Mouse (Mus musculus): ENCODE measurements at regions not wholly inside any gene's neighbourhood (a gene's known extent, or its start where the extent isn't known, plus 50 kb on each side); places are given as distances from the start of the nearest gene placed in this dataset.
A peak's percentile ranks its signal among the peaks of the same experiment; 100 is the strongest.

GRCm38 (mm10) chr5:64503514-64503913 lies 299.7 kb upstream of the Klf3 start:
- Histone ChIP-seq H3K79me2 (replicated peaks; ENCODE audit: control insufficient read depth, extremely low read depth, insufficient read depth, poor library complexity, severe bottlenecking) (no peaks in the 10 kb centered on the region), H3K9ac (ENCODE audit: insufficient read depth, low read depth) (no peak overlapping the region), H3K27me3 (replicated peaks) (peaks cover 2% of the 10 kb centered on the region), H3K36me3 (replicated peaks in 1 of 2; ENCODE audit: control insufficient read depth in 1 of 2, insufficient read depth in 1 of 2, low read length in 1 of 2) (no peaks in the 10 kb centered on the region), H3K4me3 (replicated peaks in 1 of 3; ENCODE audit: low read depth in 2 of 3, low read length in 2 of 3, poor library complexity in 1 of 3) (no peak overlapping the region), H3K4me2 (ENCODE audit: insufficient read depth, low read depth, poor library complexity, severe bottlenecking) (no peak overlapping the region), H3K27ac (ENCODE audit: insufficient read depth, low read depth) (no peak overlapping the region), H3K4me1 (ENCODE audit: control insufficient read depth in 1 of 2, insufficient read depth in 2 of 2) (peaks cover 3 to 26% of the 10 kb centered on the region in 2 experiments; a peak in 3 of 4 replicates), H3K9me3 (replicated peaks; ENCODE audit: low read length) (no peaks in the 10 kb centered on the region)
- in situ Hi-C loops (cut with MboI; ENCODE audit: low pct_ligation_motif_present, low pct_unique_long_range_greater_than_20kb, low sequenced_read_pairs) (loop anchor here (25.0 kb wide), 1 partner anchor 109 kb away; no protein-coding TSS in a partner anchor), dilution Hi-C loops (cut with MboI; ENCODE audit: extremely low pct_ligation_motif_present, extremely low pct_unique_long_range_greater_than_20kb, low sequenced_read_pairs) (no loop called here)
- no peak for TF ChIP-seq POLR2A (IDR thresholded peaks at IDR 0.05; ENCODE audit: low read depth, low read length)
- no peak for TF ChIP-seq MYC (IDR thresholded peaks at IDR 0.05; ENCODE audit: low read depth, low read length)
- no peak for TF ChIP-seq RAD21 (IDR thresholded peaks at IDR 0.05; ENCODE audit: low read depth, low read length)
- TF ChIP-seq BHLHE40 (IDR thresholded peaks at IDR 0.05; ENCODE audit: low read depth, low read length) = no peak
- TF ChIP-seq JUN (IDR thresholded peaks at IDR 0.05; ENCODE audit: insufficient read depth, low read depth, low read length) = no peak
- TF ChIP-seq PAX5 (IDR thresholded peaks at IDR 0.05; ENCODE audit: low read length) = no peak
- no peak for TF ChIP-seq SIN3A (IDR thresholded peaks at IDR 0.05; ENCODE audit: low read length)
- TF ChIP-seq MAFK (IDR thresholded peaks at IDR 0.05; ENCODE audit: insufficient replicate concordance, low read length) = no peak
- TF ChIP-seq SMC3 (IDR thresholded peaks at IDR 0.05; ENCODE audit: low read depth, low read length) = no peak
- DNase-seq (ENCODE audit: extremely low read depth) = no peak

- H3K9me3 ChIP-seq (replicated peaks; ENCODE audit: low read length) = no peaks in the 10 kb centered on the region
- H3K36me3 ChIP-seq (replicated peaks in 1 of 2; ENCODE audit: control insufficient read depth in 1 of 2, insufficient read depth in 1 of 2, low read length in 1 of 2) = no peaks in the 10 kb centered on the region
- H3K27ac ChIP-seq (ENCODE audit: insufficient read depth, low read depth) = no peak overlapping the region
- dilution Hi-C loops (cut with MboI; ENCODE audit: extremely low pct_ligation_motif_present, extremely low pct_unique_long_range_greater_than_20kb, low sequenced_read_pairs) = no loop called here
- no peak overlapping the region for H3K4me2 ChIP-seq (ENCODE audit: insufficient read depth, low read depth, poor library complexity, severe bottlenecking)
- in situ Hi-C loops (cut with MboI; ENCODE audit: low pct_ligation_motif_present, low pct_unique_long_range_greater_than_20kb, low sequenced_read_pairs) = loop anchor here (25.0 kb wide), 1 partner anchor 108 kb away; no protein-coding TSS in a partner anchor
- peaks cover 3 to 26% of the 10 kb centered on the region in 2 experiments; a peak in 3 of 4 replicates for H3K4me1 ChIP-seq (ENCODE audit: control insufficient read depth in 1 of 2, insufficient read depth in 2 of 2)
- DNase-seq (ENCODE audit: extremely low read depth) = no peak
- H3K27me3 ChIP-seq (replicated peaks) = peaks cover 2% of the 10 kb centered on the region
- H3K4me3 ChIP-seq (replicated peaks in 1 of 3; ENCODE audit: low read depth in 2 of 3, low read length in 2 of 3, poor library complexity in 1 of 3) = no peak overlapping the region
- no peak overlapping the region for H3K9ac ChIP-seq (ENCODE audit: insufficient read depth, low read depth)
- H3K79me2 ChIP-seq (replicated peaks; ENCODE audit: control insufficient read depth, extremely low read depth, insufficient read depth, poor library complexity, severe bottlenecking) = no peaks in the 10 kb centered on the region
- TF ChIP-seq TBP (conservative IDR thresholded peaks at IDR 0.05; ENCODE audit: low read depth, low read length) = no peak
These were observed 298.7 kb upstream of the Klf3 start for GRCm38 (mm10) chr5:64504507-64504906.

- DNase-seq (ENCODE audit: extremely low read depth) = peak; percentile 47
- Histone ChIP-seq H3K4me2 (ENCODE audit: insufficient read depth, low read depth, poor library complexity, severe bottlenecking) (peak overlapping the region; percentile 97), H3K36me3 (replicated peaks in 1 of 2; ENCODE audit: control insufficient read depth in 1 of 2, insufficient read depth in 1 of 2, low read length in 1 of 2) (no peaks in the 10 kb centered on the region), H3K4me1 (ENCODE audit: control insufficient read depth in 1 of 2, insufficient read depth in 2 of 2) (peaks cover 3 to 23% of the 10 kb centered on the region in 2 experiments; a peak in 3 of 4 replicates), H3K27ac (ENCODE audit: insufficient read depth, low read depth) (no peak overlapping the region), H3K79me2 (replicated peaks; ENCODE audit: control insufficient read depth, extremely low read depth, insufficient read depth, poor library complexity, severe bottlenecking) (no peaks in the 10 kb centered on the region), H3K27me3 (replicated peaks) (peaks cover 2% of the 10 kb centered on the region), H3K4me3 (replicated peaks in 1 of 3; ENCODE audit: low read depth in 2 of 3, low read length in 2 of 3, poor library complexity in 1 of 3) (peak overlapping the region; percentile 49 to 52 (median 49)), H3K9me3 (replicated peaks; ENCODE audit: low read length) (no peaks in the 10 kb centered on the region), H3K9ac (ENCODE audit: insufficient read depth, low read depth) (peak overlapping the region; percentile 73)
- in situ Hi-C loops (cut with MboI; ENCODE audit: low pct_ligation_motif_present, low pct_unique_long_range_greater_than_20kb, low sequenced_read_pairs) = loop anchor here (5.0 to 25.0 kb wide), 2 partner anchors 107 to 307 kb away; no protein-coding TSS in a partner anchor
- dilution Hi-C loops (cut with MboI; ENCODE audit: extremely low pct_ligation_motif_present, extremely low pct_unique_long_range_greater_than_20kb, low sequenced_read_pairs) = no loop called here
- no peak for TF ChIP-seq ZMIZ1 (IDR thresholded peaks at IDR 0.05; ENCODE audit: low read depth, low read length)
- TF ChIP-seq E2F4 (IDR thresholded peaks at IDR 0.05; ENCODE audit: insufficient replicate concordance, low read depth, low read length) = no peak
- 0 out of 2 replicates have a peak, but pooled peaks have one; percentile 66 for TF ChIP-seq CHD1 (IDR thresholded peaks at IDR 0.05; ENCODE audit: low read depth, low read length)
- TF ChIP-seq MEF2A (IDR thresholded peaks at IDR 0.05; ENCODE audit: borderline replicate concordance, low read depth, low read length) = no peak
- peak; percentile 68 for TF ChIP-seq NRF1 (IDR thresholded peaks at IDR 0.05; ENCODE audit: low read depth, low read length)
- no peak; the same call in 1 of the 2 replicates for TF ChIP-seq NELFE (IDR thresholded peaks at IDR 0.05; ENCODE audit: low read depth, low read length)
- 0 out of 2 replicates have a peak, but pooled peaks have one; percentile 22 for TF ChIP-seq SIN3A (IDR thresholded peaks at IDR 0.05; ENCODE audit: low read length)
- TF ChIP-seq MYC (IDR thresholded peaks at IDR 0.05; ENCODE audit: low read depth, low read length) = peak; percentile 20; the same call in 1 of the 2 replicates
- TF ChIP-seq HCFC1 (IDR thresholded peaks at IDR 0.05; ENCODE audit: low read depth, low read length) = peak; percentile 28; the same call in 1 of the 2 replicates
- peak; percentile 54; the same call in 1 of the 2 replicates for TF ChIP-seq MXI1 (IDR thresholded peaks at IDR 0.05; ENCODE audit: low read depth, low read length)
- TF ChIP-seq MAZ (IDR thresholded peaks at IDR 0.05; ENCODE audit: low read depth, low read length) = 0 out of 2 replicates have a peak, but pooled peaks have one; percentile 20
- TF ChIP-seq ZKSCAN1 (IDR thresholded peaks at IDR 0.05; ENCODE audit: borderline replicate concordance, low read depth, low read length) = no peak
- peak; percentile 96 for TF ChIP-seq ZNF384 (IDR thresholded peaks at IDR 0.05; ENCODE audit: low read depth, low read length)
- TF ChIP-seq MAX (IDR thresholded peaks at IDR 0.05; ENCODE audit: low read length) = peak; percentile 32; the same call in 1 of the 2 replicates
- TF ChIP-seq POLR2A (IDR thresholded peaks at IDR 0.05; ENCODE audit: low read depth, low read length) = peak; percentile 27; the same call in 1 of the 2 replicates
- peak; percentile 7; the same call in 1 of the 2 replicates for TF ChIP-seq SMC3 (IDR thresholded peaks at IDR 0.05; ENCODE audit: low read depth, low read length)
- peak; percentile 54; the same call in 1 of the 2 replicates for TF ChIP-seq ELF1 (IDR thresholded peaks at IDR 0.05; ENCODE audit: low read depth, low read length)
- no peak for TF ChIP-seq JUN (IDR thresholded peaks at IDR 0.05; ENCODE audit: insufficient read depth, low read depth, low read length)
These were observed 297.9 kb upstream of the Klf3 start for GRCm38 (mm10) chr5:64505227-64505834.

Data from CH12.LX (cell line).